In genomic region chr3:68582103-68582740, GRCm38 (mm10) we compare ENCODE assay signal across 9 mouse cellular contexts.
A peak's percentile ranks its signal among the peaks of the same experiment; 100 is the strongest.
DNase-seq lines count a peak whose midpoint lies in the region; ATAC-seq lines count a peak whose summit lies in the region.
"Had no signal": no experiment of that assay in that cellular context is flagged by ENCODE, and none has a peak within 500 bp of the region (broad histone marks: within the 10 kb centered on the region; RNA-seq: fewer than 3 reads in every experiment).

No protein-coding gene starts in this region.

- 79% methylated on average over 12 of the region's 12 CpGs for WGBS in kidney, embryonic 16.5 days
- 67% methylated on average over 12 of the region's 12 CpGs for WGBS in hindbrain, embryonic 10.5 days
- 81% methylated on average over 12 of the region's 12 CpGs for WGBS in midbrain, embryonic 12.5 days

- H3K9me3 ChIP-seq in kidney, embryonic 16.5 days (ENCODE audit: low read length), result no peaks in the 10 kb centered on the region
- no peaks in the 10 kb centered on the region for H3K9me3 ChIP-seq in hindbrain, embryonic 10.5 days
- H3K9me3 ChIP-seq in midbrain, embryonic 12.5 days, result no peaks in the 10 kb centered on the region
- H3K9me3 ChIP-seq: megakaryocyte, embryonic 14.5 days had no signal

- peak overlapping the region; percentile 76 for H3K27ac ChIP-seq in kidney, embryonic 16.5 days (ENCODE audit: low read length)
- peak overlapping the region; percentile 89 for H3K27ac ChIP-seq in brown adipose tissue, adult 24 weeks (replicated peaks; ENCODE audit: low read depth, low read length)
- peak overlapping the region; percentile 89 for H3K27ac ChIP-seq in hindbrain, embryonic 10.5 days
- H3K27ac ChIP-seq in midbrain, embryonic 12.5 days (replicated peaks), result peak overlapping the region; percentile 81

- H3K4me3 ChIP-seq in kidney, embryonic 16.5 days (ENCODE audit: low read length), result no peak overlapping the region
- no peak overlapping the region for H3K4me3 ChIP-seq in brown adipose tissue, adult 24 weeks (ENCODE audit: insufficient read depth, low read depth, low read length)
- H3K4me3 ChIP-seq in hindbrain, embryonic 10.5 days, result peak overlapping the region; percentile 35; the same call in 1 of the 2 replicates
- no peak overlapping the region for H3K4me3 ChIP-seq in midbrain, embryonic 12.5 days
- H3K4me3 ChIP-seq: megakaryocyte, embryonic 14.5 days had no signal

- no peak for DNase-seq in kidney, adult 11 months
- no peak for DNase-seq in hindbrain, embryonic 10.5 days (ENCODE audit: low spot score)
- no peak for DNase-seq in right cerebral cortex, adult 2 months (ENCODE audit: low spot score in 2 of 2)
- DNase-seq in layer of hippocampus, postnatal 10 days (ENCODE audit: low spot score in 2 of 2), result no peak
- DNase-seq in frontal cortex, postnatal 36 days (ENCODE audit: low spot score in 2 of 2), result no peak

- H3K4me2 ChIP-seq in kidney, embryonic 16.5 days (replicated peaks; ENCODE audit: low read depth, low read length), result 0 out of 2 replicates have a peak overlapping the region, but pooled peaks have one; percentile 32
- peak overlapping the region; percentile 33; the same call in 1 of the 2 replicates for H3K4me2 ChIP-seq in midbrain, embryonic 12.5 days (replicated peaks)

- H3K27me3 ChIP-seq in kidney, embryonic 16.5 days (ENCODE audit: insufficient read depth, low read length), result no peaks in the 10 kb centered on the region
- H3K27me3 ChIP-seq in hindbrain, embryonic 10.5 days (ENCODE audit: insufficient read depth, poor library complexity, severe bottlenecking), result no peaks in the 10 kb centered on the region
- H3K27me3 ChIP-seq in midbrain, embryonic 12.5 days, result no peaks in the 10 kb centered on the region

- no peaks in the 10 kb centered on the region for H3K36me3 ChIP-seq in kidney, embryonic 16.5 days (ENCODE audit: insufficient read depth, low read length)
- no peaks in the 10 kb centered on the region for H3K36me3 ChIP-seq in hindbrain, embryonic 10.5 days
- no peaks in the 10 kb centered on the region for H3K36me3 ChIP-seq in midbrain, embryonic 12.5 days

- H3K4me1 ChIP-seq in kidney, embryonic 16.5 days (ENCODE audit: insufficient read depth, low read length), result peaks cover 31% of the 10 kb centered on the region
- peaks cover 20% of the 10 kb centered on the region for H3K4me1 ChIP-seq in brown adipose tissue, adult 24 weeks (ENCODE audit: control insufficient read depth, insufficient read depth, insufficient read length, low read length)
- peaks cover 66% of the 10 kb centered on the region for H3K4me1 ChIP-seq in hindbrain, embryonic 10.5 days (replicated peaks)
- peaks cover 48% of the 10 kb centered on the region for H3K4me1 ChIP-seq in midbrain, embryonic 12.5 days

- peak; percentile 13; the same call in 1 of the 2 replicates for ATAC-seq in kidney, embryonic 16.5 days (ENCODE audit: low FRiP score, low TSS enrichment)
- 0 out of 2 replicates have a peak, but pooled peaks have one; percentile 1 for ATAC-seq in midbrain, embryonic 12.5 days (ENCODE audit: low FRiP score, low read depth)

- H3K9ac ChIP-seq in kidney, embryonic 16.5 days (replicated peaks; ENCODE audit: low read length), result no peak overlapping the region; the same call in 1 of the 2 replicates
- no peak overlapping the region for H3K9ac ChIP-seq in midbrain, embryonic 12.5 days (replicated peaks)
